Mouse (Mus musculus): ENCODE measurements around the gene Ccno.

Ccno gene

DNA sequence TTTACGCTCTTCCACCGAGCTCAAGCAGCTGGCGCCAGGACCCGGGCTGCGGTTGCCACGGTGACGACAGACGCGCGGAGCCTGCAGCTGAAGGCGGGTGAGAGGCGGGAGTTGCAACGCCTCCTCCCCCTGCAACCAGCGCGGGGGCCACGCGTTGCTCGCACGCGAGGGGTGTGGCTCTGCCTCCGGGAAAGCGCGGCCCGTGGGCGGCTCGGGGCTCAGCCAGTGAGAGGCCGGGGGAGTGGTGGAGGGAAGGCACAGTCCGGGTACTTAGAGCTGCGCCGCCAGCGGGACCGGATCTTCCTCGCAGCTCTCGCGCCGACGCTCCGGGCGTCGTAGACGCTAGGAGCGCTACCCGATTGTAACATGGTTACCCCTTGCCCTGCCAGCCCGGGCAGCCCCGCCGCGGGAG lies at the start of gene Ccno:
Gene Ccno, plus strand, starts transcription at position 271 of the 412 bp plus-strand sequence.
- peak; percentile 99 for DNase-seq (ENCODE audit: inconsistent ontology term)

DNA sequence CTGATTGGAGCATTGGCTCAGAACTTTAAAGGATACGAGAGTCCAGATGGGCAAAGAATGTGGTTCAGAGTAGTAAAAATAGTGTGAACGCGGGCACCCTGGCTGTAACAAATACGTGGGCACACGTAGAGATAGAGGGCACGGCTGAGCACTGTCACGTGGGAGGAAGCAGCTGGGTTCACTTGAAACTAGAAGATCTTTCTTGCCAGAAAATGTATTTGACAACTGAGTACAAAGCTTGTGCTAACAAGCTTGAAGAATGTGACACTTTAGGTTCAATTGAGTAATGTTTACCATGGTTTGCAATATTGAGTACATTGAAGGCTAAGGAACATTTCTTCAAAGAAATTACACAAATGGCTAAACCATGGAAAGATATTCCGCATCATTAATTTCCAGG lies 49.5 kb upstream of the Ccno start:
- DNase-seq (ENCODE audit: inconsistent ontology term) = no peak

DNA sequence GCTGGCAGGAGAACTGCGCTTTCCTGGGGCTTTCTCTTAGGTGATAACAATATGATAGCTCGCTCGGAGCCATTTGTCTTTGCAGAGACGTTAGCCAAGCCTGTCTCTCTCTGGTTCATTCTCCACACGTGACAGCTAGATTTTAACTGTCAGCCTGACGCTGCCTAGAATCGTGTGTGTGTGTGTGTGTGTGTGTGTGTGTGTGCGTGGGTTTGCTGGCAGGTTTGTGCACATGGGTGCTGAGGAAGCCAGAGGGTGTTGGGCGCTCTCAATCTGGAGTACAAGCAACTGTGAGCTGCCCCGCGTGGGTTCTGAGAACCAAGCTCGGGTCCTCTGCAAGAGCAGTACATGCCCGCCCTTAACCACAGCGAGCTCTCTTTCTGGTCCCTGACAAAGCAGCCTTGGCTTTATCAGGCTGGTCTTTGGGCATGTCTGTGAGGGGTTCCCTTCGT lies 45.7 kb upstream of the Ccno start:
- no peak for DNase-seq (ENCODE audit: inconsistent ontology term)

DNA sequence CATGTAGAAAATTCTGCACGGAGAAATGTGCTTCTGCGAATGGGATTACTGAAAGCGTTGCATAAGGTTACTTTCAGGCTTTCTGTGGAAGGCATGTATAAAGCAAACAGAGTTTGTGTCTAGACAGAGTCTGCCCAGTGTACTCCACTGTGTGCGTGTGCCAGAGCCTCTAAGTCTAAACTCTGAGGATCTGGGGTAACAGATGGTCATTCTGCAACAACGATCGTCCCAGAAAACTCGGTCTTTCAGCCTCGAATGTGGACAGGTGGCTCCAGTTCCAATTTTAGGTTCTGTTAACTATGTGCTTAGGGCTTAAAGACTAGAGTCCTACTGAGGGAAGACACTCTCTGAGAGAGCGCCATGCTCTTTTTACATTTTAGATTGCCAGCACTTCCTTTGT lies 42.3 kb upstream of the Ccno start:
- DNase-seq (ENCODE audit: inconsistent ontology term) = no peak

DNA sequence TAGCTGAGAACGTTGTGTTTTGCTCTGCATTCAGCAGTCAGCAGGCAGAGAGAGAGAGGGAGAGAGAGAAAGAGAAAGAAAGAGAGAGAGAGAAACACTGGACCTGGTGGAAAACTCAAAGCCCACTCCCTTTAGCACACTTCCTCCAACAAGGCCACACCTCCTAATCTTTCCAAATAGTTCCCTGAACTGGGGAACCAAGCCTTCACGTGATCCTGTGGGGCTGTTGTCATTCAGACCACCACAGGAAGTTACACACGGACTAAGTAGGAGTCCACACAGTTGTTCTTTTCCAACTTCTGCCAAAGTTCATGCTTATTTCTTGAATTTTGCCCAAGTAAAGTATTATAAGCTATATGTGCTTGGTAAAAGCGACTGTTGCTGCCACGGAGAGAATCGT lies 41.7 kb upstream of the Ccno start:
- no peak for DNase-seq (ENCODE audit: inconsistent ontology term)

DNA sequence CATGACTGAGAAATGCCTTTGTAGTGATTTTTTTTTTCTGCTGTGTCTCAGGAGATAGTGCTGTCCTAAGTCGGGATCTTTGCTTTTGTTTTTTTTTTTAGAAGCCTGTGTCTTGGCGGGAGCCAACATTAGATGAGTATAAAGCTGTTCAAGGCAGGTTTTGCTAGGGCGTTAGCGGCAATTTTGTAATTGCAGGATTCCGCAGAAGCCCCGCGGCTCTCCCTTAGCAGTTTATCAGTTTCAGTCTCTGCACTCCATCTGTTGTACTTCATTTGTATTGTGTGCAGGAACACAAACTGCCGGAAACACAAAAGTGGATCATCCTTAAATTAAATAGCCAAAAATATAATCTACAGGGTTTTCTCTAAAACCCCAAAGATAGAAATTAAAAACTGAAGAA lies 33.5 kb upstream of the Ccno start:
- DNase-seq (ENCODE audit: inconsistent ontology term) = no peak

DNA sequence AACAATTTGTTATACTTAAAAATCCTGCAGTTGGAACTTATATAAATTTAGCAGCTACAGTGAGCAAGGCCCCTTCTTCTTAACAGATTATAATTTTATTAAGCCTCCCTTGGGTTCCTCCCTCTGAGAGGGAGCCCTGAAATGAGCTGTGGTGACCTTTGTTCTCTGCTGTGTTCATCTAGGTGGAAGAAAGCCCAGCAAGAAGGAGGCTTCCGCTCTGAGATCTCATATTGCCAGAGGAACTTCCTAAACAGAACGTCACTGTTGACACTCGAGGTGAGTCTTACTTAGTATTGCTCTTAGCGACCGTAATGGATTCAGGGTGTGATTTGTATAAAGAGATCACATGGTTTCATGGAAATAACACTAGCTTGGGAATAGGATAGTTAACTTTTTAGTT lies 24.5 kb upstream of the Ccno start:
- no peak for DNase-seq (ENCODE audit: inconsistent ontology term)

DNA sequence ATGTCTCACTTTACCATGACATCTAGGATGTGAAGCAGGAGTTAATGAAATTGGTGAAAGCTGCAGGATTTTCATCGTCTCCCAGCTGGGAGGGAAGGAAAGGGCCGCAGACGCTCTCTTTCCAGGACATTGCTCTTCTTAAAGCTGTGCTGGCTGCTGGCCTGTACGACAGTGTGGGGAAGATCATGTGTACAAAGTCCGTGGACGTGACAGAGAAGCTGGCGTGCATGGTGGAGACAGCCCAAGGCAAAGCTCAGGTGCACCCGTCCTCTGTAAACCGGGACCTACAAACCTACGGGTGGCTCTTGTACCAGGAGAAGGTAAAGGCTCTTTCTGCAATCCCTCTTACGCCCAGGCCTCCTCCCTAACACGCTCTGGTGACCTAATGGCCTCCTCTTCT lies 23.2 kb upstream of the Ccno start:
- no peak for DNase-seq (ENCODE audit: inconsistent ontology term)

DNA sequence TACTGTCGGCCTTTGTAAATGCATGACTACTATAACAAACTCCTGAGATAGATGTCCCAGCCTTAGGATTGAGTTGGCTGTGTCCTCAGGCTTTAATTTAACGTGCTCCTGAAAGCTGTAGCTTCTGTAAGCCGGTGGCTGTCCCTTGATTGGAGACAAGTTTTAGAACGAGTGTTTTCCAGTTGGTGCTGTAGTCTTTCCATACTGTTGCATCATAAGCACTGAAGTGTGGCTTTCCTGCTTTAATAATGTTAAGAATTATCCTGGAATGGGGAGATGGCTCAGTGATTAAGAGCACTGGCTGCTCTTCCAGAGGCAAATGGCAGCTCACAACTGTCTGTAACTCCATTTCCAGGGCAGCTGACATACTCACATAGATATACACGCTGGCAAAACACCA lies 20.3 kb upstream of the Ccno start:
- DNase-seq (ENCODE audit: inconsistent ontology term) = no peak

DNA sequence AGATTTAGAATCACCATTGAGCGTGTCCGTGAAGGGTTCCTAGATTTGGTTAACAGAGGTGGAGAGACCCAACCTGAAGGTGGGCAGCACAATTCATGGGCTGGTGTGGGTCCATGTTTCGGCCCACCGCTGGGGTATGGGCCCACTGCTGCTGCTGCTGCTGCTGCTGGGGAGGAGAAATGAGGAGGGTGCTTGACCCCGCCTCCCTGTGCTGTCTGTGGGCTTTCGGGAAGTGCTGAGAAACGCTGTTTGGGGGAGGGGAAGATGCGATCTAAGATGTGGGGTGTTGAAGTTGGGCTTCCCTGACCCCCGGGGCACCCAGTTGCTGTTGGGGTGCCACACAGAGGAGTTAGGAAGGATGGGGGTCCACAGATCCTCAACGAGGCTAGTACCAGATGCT lies 10.9 kb upstream of the Ccno start:
- no peak for DNase-seq (ENCODE audit: inconsistent ontology term)

DNA sequence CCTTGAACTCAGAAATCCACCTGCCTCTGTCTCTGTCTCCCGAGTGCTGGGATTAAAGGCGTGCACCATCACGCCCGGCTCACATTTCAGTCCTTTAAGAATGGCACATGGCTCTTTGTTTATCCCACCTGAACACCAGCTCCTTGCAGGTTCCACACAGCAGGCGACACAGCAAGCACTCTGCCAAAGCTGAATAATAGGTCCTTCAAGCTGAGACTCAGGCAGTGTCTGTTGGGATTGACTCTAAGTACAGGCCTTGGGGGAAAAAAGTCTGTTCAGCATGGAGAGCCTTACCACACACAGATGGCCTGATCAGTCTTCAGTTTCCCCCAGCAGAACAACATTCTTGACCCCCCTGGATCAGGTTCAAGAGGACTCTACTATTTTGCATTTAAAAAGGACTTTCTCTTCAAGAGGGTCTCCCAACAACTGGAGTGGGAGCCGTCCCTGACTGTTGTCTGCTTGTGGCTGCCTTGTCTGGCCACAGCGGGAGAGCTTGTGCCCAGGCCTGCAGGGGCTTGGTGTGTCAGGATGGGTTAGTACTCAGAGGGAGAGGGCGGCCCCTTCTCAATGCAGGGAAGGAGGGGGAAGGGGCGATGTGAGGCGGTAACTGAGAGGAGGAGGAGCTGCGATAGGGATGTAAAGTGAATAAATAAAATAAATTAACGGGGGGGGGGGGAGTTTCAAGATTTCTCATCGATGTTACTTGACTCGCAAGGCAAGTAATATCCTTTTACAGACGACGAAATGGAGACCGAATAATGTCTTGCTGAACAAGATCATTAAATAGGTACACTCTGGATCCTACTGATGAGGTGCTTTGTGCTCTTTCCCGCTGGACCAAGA lies 1.8 kb upstream of the Ccno start:
- DNase-seq (ENCODE audit: inconsistent ontology term) = no peak

DNA sequence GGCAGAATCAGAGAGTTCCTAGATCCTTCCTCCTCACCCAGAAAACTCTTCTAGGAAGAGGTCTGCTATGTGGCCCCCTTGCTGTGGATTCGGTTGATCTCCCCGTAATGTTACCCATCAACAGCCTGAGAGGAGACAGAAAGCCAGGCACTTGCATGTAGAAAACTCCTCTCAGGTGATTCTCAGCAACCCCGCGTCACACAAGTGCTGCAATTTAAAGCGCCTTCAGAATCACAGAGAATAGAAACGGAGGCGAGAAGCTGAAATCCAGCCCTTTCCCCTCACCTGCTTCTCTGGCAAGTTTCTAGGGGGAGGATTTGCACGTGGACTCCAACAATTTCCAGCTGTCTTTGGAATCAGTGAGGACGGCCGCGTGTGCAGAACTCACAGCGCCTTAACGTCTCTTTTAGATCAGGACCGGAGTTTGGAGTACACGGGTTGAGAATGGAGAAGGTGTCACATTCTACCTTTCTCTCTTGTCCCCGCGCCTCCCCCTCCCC lies 1.1 kb upstream of the Ccno start:
- DNase-seq (ENCODE audit: inconsistent ontology term) = no peak

DNA sequence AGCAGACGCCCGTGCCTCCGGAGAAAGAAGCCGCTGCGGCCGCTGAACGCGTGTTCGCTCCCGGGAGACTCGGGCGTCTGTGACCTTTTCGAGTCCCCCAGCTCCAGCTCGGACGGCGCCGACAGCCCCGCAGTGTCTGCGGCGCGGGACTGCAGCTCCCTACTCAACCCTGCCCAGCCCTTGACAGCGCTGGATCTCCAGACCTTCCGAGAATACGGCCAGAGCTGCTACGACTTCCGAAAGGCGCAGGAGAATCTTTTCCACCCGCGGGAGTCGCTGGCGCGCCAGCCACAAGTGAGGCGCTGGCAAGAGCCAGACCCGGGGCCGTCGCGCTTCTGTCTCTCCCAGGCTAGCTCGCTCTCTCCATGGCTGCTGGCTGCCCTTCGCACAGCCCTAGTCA lies 389 bp downstream of the Ccno start:
- no peak for DNase-seq (ENCODE audit: inconsistent ontology term)

DNA sequence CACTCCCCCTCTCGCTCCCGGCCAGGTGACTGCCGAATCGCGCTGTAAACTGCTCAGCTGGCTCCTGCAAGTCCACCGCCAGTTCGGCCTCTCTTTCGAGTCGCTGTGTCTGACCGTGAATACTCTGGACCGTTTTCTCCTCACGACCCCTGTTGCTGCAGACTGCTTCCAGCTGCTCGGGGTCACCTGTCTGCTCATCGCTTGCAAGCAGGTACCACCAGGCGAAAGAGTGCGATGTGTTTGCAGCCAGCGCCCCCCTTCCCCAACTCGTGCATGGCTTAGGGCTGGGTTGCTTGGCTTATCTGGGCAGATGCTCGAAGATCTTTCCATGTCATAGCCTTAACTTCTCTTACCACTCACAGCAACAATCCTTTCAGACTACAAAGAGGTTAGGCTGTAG lies 1.3 kb downstream of the Ccno start:
- DNase-seq (ENCODE audit: inconsistent ontology term) = no peak

DNA sequence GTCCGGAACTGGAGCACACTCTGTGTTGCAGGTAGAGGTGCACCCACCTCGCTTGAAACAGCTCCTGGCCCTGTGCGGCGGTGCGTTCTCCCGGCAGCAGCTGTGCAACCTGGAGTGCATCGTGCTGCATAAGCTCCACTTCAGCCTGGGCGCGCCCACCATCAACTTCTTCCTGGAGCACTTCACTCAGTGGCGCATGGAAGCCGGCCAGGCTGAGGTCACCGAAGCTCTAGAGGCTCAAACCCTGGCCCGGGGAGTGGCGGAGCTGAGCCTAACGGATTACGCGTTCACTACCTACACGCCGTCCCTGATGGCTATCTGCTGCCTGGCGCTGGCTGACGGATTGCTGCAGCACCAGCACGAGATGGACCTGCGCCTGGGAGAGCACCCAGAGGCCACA lies 1.9 kb downstream of the Ccno start:
- DNase-seq (ENCODE audit: inconsistent ontology term) = no peak

DNA sequence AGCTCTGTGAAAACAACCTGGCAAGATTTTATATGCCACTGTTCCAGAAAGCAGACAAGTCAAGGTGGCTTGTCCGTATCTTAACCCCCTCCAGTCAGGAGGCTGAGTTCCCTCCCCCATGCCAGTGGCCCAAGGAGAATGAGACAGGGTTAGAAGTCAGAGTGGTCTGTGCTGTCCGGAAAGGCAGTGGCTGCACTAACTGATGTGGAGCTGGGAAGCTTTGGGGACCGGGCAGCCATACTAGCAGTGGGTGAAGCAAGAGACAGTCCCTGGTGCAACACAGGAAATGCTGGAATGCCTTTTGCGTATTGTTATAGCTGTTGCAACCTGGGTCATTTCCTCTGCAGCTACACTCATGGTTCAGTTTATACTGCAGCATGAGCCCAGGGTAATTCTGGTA lies 2.7 kb downstream of the Ccno start:
- DNase-seq (ENCODE audit: inconsistent ontology term) = no peak

DNA sequence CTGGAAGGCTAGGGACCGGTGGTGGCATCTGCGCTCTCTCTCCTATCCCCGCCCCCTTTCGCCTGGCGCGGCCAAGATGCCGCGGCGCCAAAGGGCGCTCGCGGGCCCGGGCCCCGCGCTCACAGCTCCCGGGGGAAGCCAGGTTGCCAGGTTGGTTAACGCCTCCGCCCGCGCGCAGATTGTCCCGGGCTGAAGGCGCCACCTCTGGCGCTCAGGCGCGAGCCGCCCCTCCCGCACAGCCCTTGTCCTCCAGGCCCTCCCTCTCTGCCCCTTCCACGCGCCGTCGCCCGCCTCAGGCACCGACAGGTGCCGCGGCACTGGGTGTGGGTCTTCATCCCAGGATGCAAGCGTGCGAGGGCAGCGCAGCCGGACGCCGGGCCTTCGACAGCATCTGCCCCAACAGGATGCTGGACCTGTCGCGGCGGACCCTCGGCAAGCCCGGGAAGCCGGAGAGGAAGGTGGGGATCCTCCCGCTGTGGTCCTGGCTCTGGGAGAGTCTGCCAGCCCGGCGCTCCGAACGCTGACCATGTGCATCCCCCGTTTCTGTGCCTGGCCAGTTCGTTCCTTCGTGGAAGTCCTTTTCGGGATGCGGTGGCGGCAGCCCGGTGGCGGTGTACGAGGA lies 6.0 kb downstream of the Ccno start, which contains the start of gene Mcidas:
Gene Mcidas, plus strand, starts transcription at position 315 of the 622 bp plus-strand sequence.
- DNase-seq (ENCODE audit: inconsistent ontology term) = peak; percentile 36

DNA sequence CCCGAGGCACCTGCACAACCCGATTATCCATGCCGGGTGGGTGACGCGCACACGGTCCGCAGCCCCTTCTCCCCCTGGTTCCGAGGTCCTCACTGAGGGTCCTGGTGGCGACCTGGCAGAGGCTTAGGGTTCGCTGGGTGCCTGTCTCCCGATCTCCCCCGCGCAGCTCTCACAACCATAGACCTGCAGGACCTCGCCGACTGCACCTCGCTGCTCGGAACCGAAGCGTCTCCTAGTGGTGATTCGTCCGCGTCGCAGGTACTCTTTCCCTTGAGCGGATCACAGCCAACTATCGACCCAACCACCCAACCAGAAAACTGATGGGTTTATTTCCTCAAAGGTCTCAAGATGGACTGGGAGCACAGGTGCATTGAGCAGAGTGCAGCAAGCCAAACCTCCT lies 6.6 kb downstream of the Ccno start:
- no peak for DNase-seq (ENCODE audit: inconsistent ontology term)

DNA sequence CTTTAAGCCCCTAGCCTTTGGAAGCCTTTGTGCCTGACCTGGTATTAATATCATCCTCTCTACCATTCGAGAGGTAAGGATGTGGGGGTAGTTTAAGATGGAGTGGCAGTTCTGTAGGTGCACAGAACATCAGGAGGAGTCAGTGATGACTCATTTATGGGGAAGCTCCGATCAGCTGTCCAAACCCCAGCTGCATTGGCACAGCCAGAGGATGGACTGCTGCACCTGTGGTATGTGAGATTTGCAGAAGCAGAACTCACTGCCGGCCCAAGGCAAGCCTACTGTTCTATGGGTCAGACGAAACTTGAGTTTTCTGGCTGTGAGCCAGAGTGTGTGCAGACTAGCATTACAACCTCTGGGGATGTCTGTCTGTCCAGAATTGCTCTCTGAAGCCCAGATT lies 8.8 kb downstream of the Ccno start:
- no peak for DNase-seq (ENCODE audit: inconsistent ontology term)

DNA sequence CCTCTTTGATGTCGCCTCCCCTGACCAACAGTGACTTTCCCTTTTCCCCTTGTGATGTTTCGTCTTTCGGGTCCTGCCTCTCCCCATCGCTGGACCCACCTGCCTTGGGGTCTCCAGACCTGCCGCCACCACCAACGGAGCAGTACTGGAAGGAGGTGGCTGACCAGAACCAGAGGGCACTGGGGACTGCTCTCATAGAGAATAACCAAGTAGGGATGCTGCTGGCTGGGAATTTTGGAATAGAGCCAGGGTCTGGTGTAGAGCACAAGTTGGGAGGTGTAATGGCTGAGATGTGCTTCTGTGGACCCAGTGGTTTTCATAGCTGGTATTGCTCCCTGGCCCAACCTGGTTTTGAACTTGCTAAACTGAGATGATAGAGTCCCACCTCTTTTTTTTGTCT lies 9.8 kb downstream of the Ccno start:
- DNase-seq (ENCODE audit: inconsistent ontology term) = no peak

DNA sequence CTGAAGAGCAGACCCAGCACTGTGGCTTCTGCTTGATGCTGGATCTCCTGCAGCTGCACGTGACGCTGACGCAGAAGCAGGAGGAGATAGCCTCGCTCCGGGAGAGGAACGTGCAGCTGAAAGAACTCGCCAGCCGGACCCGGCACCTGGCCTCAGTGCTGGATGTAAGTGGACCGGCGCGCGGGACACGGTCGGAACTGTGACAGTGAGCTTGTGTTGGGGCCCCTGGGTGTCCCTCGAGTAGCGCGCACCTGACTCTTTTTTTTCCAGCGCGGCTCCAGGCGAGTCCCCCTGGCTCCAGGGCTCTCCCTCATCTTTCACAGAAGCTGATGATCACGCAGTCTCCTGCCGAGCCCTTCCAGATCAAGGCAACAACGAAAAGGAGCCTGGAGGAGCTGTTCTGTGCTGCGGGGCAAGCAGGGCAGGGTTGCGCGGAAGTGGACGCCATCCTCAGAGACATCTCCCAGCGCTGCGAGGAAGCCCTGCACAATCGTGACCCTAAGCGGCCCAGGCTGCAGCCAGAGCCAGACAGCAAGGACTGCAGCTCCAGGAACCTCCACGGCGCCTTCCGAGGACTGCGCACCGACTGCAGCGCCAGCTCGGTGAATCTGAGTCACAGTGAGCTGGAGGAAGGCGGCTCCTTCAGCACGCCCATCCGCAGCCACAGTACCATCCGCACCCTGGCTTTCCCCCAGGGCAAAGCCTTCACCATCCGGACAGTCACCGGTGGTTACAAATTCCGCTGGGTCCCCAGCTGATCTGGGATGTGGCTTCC lies 11.0 kb downstream of the Ccno start:
- DNase-seq (ENCODE audit: inconsistent ontology term) = peak; percentile 51

DNA sequence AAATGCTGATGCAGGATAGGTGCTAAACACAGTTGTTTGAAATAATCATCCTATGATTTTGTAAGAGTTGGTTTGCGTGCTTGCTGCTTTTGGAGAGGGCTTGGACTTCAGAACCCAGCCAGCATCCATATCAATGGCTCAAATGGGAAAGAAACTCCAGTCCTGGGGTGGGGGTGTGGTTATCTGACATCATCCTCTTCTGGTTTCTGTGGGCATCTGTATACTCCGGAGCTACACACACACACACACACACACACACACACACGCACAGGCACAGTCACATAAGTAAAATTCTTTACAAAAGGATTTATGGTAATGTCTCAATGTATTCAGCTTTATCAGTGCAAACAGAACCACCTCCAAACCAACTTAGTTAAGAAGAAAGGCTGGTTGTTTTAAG lies 12.5 kb downstream of the Ccno start:
- no peak for DNase-seq (ENCODE audit: inconsistent ontology term)
